Mouse (Mus musculus) liver, embryonic 14.5 days (tissue): Measurements from ENCODE around the gene Syngr1. TPM values are rescaled to one million over a fixed set of nuclear protein-coding genes. Genes with fewer than 3 reads are reported as not detected.

Source experiments
- ATAC-seq: fragments of 200-750 bp; cut with Nextera tagmentation; 2 replicates; pipeline ENCODE4 v1.8.0; 2017; ENCODE audit warnings: moderate number of reproducible peaks, mild to moderate bottlenecking, moderate library complexity; ENCODE audit not compliant: insufficient read depth
- DNase-seq, 3 experiments: peaks; one replicate each; pipeline ENCODE4 v3.0.0-alpha.2; 2012 to 2013; ENCODE audit warnings: low read depth in 3 of 3, low spot score in 3 of 3
- H3K27ac ChIP-seq: fragments of 300-500 bp; sonication (generic); 2 replicates; pipeline ENCODE4 v1.5.1; 2014; ENCODE audit warnings: moderate library complexity, mild to moderate bottlenecking, control low read depth, inconsistent platforms
- H3K27me3 ChIP-seq: fragments of 300-500 bp; sonication (generic); 2 replicates; pipeline ENCODE4 v1.6.1; 2014; ENCODE audit warnings: mild to moderate bottlenecking, low read length, moderate library complexity; ENCODE audit not compliant: control insufficient read depth, insufficient read depth
- H3K36me3 ChIP-seq: fragments of 300-500 bp; sonication (generic); replicated peaks from 2 replicates; pipeline ENCODE4 v1.6.1; 2014; ENCODE audit warnings: low read depth; ENCODE audit not compliant: control insufficient read depth, insufficient read depth
- H3K4me1 ChIP-seq, 2 experiments: fragments of 200-500 bp in 1 of 2; fragments of 300-500 bp in 1 of 2; sonication (generic) in 1 of 2; replicated peaks; 2 replicates each; pipeline ENCODE4 v1.6.1; 2012 to 2014; ENCODE audit warnings: antibody characterized with exemption in 1 of 2, inconsistent platforms in 1 of 2, low read length in 1 of 2; ENCODE audit not compliant: control insufficient read depth in 2 of 2, insufficient read depth in 2 of 2
- H3K4me2 ChIP-seq: fragments of 300-500 bp; sonication (generic); 2 replicates; pipeline ENCODE4 v1.6.1; 2014; ENCODE audit warnings: low read depth, mild to moderate bottlenecking, control low read depth, moderate library complexity
- H3K4me3 ChIP-seq, 2 experiments: fragments of 200-500 bp in 1 of 2; fragments of 300-500 bp in 1 of 2; sonication (generic) in 1 of 2; 2 replicates each; pipeline ENCODE4 v1.5.1; 2012 to 2014; ENCODE audit warnings: low read depth in 2 of 2, low read length in 2 of 2, mild to moderate bottlenecking in 2 of 2, control low read depth in 1 of 2, inconsistent platforms in 1 of 2, moderate library complexity in 1 of 2; ENCODE audit not compliant: insufficient read depth in 1 of 2
- H3K9ac ChIP-seq: fragments of 300-500 bp; sonication (generic); replicated peaks from 2 replicates; pipeline ENCODE4 v1.6.1; 2014; ENCODE audit warnings: mild to moderate bottlenecking, control low read depth, moderate library complexity
- H3K9me3 ChIP-seq: fragments of 300-500 bp; sonication (generic); 2 replicates; pipeline ENCODE4 v1.6.1; 2016; ENCODE audit warnings: low read length, mixed read lengths; ENCODE audit not compliant: control insufficient read depth
- CTCF ChIP-seq: IDR thresholded peaks from 2 replicates; pipeline ENCODE4 v1.5.1; 2016; ENCODE audit warnings: antibody characterized with exemption, low read depth, control low read depth
- EP300 ChIP-seq: IDR thresholded peaks from 2 replicates; pipeline ENCODE4 v1.6.1; 2016; ENCODE audit warnings: antibody characterized with exemption, low read depth
- WGBS: fragments of 180-500 bp; shearing (Covaris S2); extraction: QIAGEN DNeasy Blood & Tissue Kit; methylation state at CpG from one replicate; pipeline ENCODE4 v1.1.7; 2014; ENCODE audit not compliant: insufficient replicate concordance; 5-methylcytosine and 5-hydroxymethylcytosine counted together
- polyA plus RNA-seq, 2 experiments: library from polyadenylated mRNA; depleted of rRNA in 1 of 2; stranded (reverse) in 1 of 2; unstranded in 1 of 2; fragments of >200 nt; fragmentation: Nextera tagmentation in 1 of 2; extraction: Ambion mirVana in 1 of 2; gene quantifications; 2 replicates each; pipeline versions ENCODE4 v1.2.1 to v1.2.3; 2012 to 2014

Syngr1 gene
- polyA plus RNA-seq, 2 experiments, result 10.4 to 14.4 TPM

- no peak for DNase-seq
These were observed 37.0 kb upstream of the Syngr1 start for GRCm38 (mm10) chr15:80054034-80054710.

GRCm38 (mm10) chr15:80058151-80058550 lies 33.0 kb upstream of the Syngr1 start:
- Histone ChIP-seq H3K27ac (no peak overlapping the region), H3K4me2 (no peak overlapping the region), H3K36me3 (no peaks in the 10 kb centered on the region), H3K4me1 (peaks cover 2 to 3% of the 10 kb centered on the region in 2 experiments; a peak in 1 of 4 replicates), H3K9ac (no peak overlapping the region), H3K9me3 (no peaks in the 10 kb centered on the region), H3K4me3 (no peak overlapping the region), H3K27me3 (no peaks in the 10 kb centered on the region)
- DNase-seq (no peak), ATAC-seq (no peak)
- TF ChIP-seq EP300 (no peak), CTCF (no peak)
- 69% methylated on average over 7 of the region's 7 CpGs for WGBS

More at GRCm38 (mm10) chr15:80054034-80054710, 37.0 kb upstream of the Syngr1 start:
- Histone ChIP-seq H3K4me2 (no peak overlapping the region), H3K4me1 (peaks cover 2 to 3% of the 10 kb centered on the region in 2 experiments; a peak in 2 of 4 replicates), H3K27me3 (no peaks in the 10 kb centered on the region), H3K9ac (no peak overlapping the region), H3K4me3 (no peak overlapping the region), H3K27ac (no peak overlapping the region), H3K9me3 (no peaks in the 10 kb centered on the region), H3K36me3 (no peaks in the 10 kb centered on the region)
- peak; percentile 64 for ATAC-seq
- TF ChIP-seq CTCF (no peak), EP300 (no peak)
- 40% methylated on average over 7 of the region's 7 CpGs for WGBS

DNA sequence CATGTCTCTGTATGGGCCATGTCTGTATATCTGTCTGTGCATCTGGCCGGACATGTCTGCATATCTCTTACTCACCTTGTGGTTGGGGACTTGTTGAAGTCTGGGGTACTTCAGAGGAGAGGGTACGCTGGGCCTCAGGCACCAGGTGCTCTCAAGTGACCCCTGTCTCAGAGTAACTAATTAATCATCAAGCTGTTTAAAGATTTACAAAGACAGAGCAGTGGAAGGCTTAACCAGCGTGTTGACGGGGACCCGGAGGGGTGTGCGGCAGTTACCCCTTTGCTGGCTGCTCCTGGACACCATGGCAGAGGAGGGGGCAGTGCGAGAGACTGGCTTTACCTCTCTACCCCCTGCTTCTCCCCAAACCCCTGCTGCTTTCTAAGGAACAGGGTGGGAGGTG lies 31.5 kb upstream of the Syngr1 start:
- DNase-seq (no peak), ATAC-seq (no peak)
- H3K27ac ChIP-seq, result no peak overlapping the region
- no peaks in the 10 kb centered on the region for H3K9me3 ChIP-seq
- H3K36me3 ChIP-seq, result no peaks in the 10 kb centered on the region
- no peak overlapping the region for H3K4me3 ChIP-seq
- TF ChIP-seq EP300, result no peak
- TF ChIP-seq CTCF, result no peak
- H3K4me1 ChIP-seq, result no peaks in the 10 kb centered on the region
- H3K4me2 ChIP-seq, result no peak overlapping the region
- 70% methylated on average over 7 of the region's 7 CpGs for WGBS
- no peak overlapping the region for H3K9ac ChIP-seq
- no peaks in the 10 kb centered on the region for H3K27me3 ChIP-seq

DNA sequence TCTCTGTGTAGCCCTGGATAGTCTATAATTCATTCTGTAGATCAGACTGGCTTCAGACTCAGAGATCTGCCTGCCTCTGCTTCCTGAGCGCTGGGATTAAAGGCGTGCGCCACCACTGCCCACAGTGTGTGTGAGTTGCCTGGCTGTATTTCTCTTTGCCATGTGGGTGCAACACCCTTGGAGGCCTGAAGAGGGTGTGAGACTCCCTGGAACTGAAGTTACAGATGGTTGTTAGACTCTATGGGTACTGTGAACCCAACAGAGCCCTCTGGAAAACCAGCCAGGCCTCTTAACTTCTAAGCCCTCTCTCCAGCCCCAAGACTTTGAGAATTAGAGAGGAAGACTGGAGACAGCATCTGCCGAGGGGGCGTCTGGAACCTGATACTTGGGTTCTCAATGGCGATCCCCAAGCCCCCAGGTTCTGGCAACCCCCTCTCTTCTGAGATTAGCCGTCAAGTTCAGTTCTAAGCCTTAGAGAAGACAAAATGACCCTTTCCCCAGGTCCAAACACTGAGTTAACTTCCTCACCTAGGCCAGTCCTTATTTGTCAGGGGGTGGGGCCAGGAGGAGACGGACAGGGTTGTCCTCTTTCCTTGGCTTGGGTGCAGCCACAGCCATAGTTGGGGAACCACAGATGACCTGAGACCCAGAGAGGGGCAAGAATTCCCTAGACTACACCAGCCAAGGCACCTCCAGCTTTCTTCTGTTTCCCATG lies 30.6 kb upstream of the Syngr1 start:
- no peak overlapping the region for H3K4me3 ChIP-seq
- H3K36me3 ChIP-seq, result no peaks in the 10 kb centered on the region
- H3K9ac ChIP-seq, result no peak overlapping the region
- H3K27ac ChIP-seq, result no peak overlapping the region
- no peaks in the 10 kb centered on the region for H3K4me1 ChIP-seq
- H3K9me3 ChIP-seq, result no peaks in the 10 kb centered on the region
- WGBS, result 81% methylated on average over 8 of the region's 8 CpGs
- no peak overlapping the region for H3K4me2 ChIP-seq
- TF ChIP-seq CTCF, result 0 out of 2 replicates have a peak, but pooled peaks have one; percentile 11
- no peak for TF ChIP-seq EP300
- DNase-seq, result no peak
- ATAC-seq, result no peak
- no peaks in the 10 kb centered on the region for H3K27me3 ChIP-seq

DNA sequence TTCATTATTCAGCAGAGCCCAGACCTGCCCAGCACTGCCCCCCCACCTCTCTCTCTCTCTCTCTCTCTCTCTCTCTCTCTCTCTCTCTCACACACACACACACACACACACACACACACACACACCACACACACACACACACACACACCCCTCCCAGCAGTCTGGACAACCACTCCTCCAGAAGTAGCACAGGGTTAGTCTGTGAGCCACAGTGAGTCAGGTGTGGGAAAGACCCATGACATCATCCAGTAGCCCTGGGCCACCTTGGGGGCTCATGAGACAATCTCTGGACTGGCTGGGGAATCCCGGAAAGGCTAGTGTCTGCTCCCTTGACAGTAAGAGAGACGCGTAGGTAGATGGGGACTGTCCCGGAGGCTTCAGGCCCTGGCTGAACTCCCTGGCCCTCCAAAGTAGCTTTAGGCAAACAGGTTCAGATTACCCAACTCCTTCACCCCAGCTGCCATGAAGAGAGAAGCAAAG lies 30.0 kb upstream of the Syngr1 start:
- no peaks in the 10 kb centered on the region for H3K27me3 ChIP-seq
- H3K4me3 ChIP-seq, result no peak overlapping the region
- H3K4me2 ChIP-seq, result no peak overlapping the region
- TF ChIP-seq EP300, result no peak
- no peak for TF ChIP-seq CTCF
- 74% methylated on average over 4 of the region's 4 CpGs for WGBS
- no peaks in the 10 kb centered on the region for H3K36me3 ChIP-seq
- ATAC-seq (no peak), DNase-seq (no peak)
- no peak overlapping the region for H3K9ac ChIP-seq
- no peaks in the 10 kb centered on the region for H3K9me3 ChIP-seq
- H3K4me1 ChIP-seq, result no peaks in the 10 kb centered on the region
- H3K27ac ChIP-seq, result no peak overlapping the region
